Mouse (Mus musculus) NIH3T3 (cell line): ENCODE data around the gene Cfap77.

Experiments
- DNase-seq: peaks from one replicate; pipeline ENCODE4 v3.0.0-alpha.2; 2012; ENCODE audit warnings: low read depth

Cfap77 gene

DNA sequence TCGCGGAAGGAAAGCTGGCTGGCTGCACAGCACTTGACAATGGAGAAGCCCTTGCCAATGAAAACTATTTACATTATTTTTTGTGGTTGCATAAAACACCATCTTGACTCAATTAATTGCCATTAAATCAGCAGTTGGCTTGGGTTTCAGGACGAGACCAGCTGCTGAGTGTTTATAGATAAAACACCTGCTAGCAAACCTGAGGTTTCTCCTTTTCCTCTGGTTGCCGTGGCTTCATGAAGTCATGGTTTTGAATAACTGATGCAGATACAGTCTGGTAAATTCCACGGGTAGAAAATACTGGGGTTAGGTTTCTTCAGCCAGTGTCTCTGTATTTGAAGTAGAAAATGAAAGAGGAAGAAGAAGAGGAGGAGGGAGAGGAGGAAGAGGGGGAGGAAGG, 2.9 kb downstream of the Cfap77 start:
- peak; percentile 48 for DNase-seq

DNA sequence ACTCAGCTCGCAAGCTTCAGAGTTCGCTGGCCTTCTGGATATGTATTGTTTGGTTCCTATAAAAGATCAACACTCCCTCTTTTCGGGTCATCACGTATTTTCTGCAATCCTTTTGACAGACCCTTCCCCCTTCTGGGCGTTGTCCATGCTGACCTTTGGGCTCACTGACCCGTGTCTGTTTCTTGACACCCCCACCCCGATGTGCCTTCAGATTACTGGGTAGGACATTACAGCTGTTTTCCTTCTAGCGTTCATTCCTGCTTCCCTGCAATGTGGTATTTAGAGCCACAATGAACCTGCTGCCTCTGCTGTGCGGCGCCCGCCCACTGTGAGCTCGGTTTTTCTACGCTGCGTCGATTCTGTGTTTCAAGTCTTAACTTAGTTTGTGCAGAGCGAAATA, 8.7 kb downstream of the Cfap77 start:
- DNase-seq: no peak

DNA sequence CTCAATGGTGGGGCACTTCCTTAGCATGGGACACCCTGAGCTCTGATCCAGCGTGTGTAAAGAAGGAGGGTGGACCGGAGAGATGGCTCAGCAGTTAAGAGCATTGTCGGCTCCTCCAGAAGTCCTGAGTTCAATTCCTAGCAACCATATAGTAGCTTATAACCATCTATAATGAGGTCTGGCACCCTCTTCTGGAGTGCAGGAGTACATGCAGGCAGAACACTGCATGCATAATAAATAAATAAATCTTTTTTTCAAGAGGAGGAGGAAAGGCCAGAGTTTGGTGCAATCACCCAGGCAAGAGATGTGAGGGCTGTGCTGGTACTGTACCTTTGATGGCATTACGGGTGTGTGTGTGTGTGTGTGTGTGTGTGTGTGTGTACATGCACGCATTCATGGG, 12.7 kb downstream of the Cfap77 start:
- DNase-seq: no peak

DNA sequence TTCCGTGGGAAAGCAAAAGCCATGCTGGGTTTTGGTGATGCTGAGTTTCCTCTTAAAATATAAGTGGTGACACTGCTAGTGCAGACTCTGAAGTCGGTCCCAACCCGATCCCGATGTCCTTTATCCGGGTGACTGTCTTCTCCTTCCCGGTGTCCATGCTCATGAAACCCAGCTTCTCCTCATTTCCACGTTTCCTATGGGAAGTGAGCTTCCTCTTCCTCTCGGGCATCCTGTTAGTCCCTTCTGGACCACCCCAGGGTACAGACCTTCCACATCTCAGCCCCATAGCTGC, 13.4 kb downstream of the Cfap77 start:
- no peak for DNase-seq

DNA sequence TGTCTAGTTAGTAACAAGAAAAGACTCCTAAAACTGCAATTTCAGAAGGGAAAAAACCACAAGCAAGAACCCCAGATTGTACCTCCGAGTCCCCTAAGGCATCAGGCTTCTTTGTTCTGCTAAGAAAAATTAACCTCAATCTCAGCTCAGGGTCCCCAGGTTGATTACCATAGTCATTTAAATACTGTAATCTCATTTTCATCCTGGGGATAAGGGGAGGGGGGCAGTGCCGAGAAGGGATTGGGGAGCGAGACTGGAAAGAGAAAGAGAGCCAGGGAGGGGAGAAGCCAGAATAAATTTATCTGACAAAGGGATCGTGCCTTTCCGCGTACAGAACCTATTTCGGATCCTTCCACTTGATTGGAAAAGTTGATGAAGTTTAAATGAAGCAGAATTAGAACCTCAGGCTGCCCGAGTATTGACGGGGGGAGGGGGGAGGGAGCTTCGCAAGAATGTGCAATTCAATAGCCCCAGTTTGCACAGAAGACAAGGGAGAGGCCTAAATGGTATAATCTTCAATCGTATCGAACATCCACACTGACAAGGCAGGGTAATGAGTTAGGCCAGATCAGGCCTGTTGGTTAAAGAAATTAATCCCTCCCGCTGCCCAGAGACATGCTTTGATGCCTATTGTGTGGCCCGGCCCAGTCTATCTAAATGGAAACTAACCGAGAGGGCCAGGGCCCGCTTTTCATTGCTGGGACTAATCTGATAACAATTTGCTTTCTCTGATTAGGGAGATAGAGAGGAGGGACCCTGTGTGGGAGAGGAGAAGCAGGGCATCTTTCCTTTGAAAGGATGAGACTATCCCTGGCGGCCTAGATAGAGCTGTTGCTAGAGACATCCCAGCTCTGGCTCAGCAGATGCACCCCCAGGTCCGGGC, 14.0 kb downstream of the Cfap77 start:
- no peak for DNase-seq

DNA sequence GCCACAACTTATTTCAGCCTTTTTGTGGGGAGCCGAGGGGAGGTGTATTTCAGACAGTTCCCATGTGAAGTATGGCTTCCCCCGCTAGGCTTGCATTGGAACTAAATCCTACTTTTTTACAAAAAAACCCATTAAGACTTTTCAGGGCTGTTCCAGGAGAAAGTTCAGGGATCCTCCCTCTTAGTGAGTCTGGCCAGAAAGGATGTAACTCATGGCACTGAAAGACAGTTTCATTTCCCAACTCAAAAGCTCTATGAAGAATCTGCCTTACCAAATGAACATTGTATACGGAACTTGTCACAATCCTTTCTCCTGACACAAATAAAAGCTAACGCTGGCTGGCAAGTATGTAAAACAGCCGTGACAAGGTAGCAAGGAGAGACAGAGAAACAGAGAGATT, 15.1 kb downstream of the Cfap77 start:
- no peak for DNase-seq

DNA sequence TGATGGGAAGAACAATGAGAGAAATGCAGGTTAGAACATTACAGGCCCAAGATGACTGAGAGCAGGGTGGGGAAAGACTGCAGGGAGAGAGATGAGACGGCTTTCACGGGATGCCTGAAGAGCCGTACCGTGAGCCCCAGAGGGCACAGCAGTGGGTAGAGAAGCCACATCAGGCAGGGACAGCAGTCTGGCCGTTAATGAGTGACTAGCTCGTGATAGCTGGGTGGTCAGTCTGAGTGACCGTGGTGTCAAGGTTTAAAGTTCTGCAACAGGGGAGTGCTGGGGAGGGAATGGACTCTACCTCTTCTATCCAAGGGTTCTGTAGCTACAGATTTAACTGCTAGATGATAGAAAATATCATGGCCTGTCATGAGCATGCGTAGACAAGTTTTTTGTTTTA, 19.2 kb downstream of the Cfap77 start:
- DNase-seq: no peak

DNA sequence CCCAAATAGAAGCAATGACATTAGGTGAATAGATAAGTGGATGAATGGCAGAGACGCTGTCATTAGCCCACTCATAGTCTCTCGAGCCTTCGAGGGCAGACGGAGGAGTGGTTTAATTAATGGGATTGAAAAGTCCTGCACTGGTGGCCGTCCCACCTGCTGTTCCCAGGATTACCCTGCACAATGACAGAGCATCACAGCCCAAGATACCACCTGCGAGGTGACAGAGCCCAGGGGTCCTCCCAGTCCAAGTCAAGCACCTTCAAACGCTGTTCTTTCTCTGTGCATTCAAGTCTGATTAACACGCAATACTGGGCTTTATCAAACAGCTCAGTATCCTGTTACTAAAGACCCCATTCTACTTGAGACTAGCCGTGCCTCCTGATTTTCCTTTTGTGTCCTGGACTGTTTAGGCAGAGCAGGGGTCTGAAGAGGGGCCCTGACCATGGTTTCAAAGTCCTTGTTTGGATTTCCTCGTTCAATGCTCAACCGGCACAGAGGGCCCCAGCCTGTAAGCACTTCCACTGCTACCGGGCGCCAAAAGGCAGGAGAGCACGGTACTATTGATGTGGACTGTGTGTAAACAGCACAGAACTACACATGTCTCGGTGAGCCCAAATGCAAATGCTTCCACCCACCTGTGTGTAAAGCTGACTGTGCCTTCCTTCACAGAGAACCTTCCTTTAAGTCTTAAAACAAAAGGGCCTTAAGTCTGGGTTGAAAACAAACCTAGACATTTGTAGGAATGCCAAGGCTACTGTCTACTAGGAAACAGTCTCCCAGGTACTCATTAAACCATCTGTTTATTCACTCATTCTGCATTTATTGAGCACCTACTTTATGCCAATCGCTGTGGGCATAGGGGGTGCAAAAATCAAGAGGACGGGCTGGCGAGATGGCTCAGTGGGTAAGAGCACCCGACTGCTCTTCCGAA, 20.1 kb downstream of the Cfap77 start:
- no peak for DNase-seq

DNA sequence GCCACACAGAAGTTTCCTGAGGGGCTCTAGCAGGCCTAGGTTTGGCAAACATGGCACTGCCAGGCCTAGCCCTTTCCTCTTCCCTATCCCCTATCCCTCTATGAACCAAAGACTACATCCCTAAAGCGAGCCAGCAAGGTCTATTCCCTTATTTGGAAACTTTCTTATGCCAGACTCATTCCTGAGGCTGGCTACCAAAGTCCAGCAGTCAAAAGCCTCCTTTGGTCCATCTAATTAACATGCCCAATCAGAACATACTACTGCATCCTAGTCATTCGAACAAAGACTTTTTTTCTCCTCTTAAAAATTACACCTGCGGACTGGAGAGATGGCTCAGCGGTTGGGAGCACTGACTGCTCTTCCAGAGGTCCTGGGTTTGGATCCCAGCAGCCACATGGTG, 22.9 kb downstream of the Cfap77 start:
- no peak for DNase-seq

DNA sequence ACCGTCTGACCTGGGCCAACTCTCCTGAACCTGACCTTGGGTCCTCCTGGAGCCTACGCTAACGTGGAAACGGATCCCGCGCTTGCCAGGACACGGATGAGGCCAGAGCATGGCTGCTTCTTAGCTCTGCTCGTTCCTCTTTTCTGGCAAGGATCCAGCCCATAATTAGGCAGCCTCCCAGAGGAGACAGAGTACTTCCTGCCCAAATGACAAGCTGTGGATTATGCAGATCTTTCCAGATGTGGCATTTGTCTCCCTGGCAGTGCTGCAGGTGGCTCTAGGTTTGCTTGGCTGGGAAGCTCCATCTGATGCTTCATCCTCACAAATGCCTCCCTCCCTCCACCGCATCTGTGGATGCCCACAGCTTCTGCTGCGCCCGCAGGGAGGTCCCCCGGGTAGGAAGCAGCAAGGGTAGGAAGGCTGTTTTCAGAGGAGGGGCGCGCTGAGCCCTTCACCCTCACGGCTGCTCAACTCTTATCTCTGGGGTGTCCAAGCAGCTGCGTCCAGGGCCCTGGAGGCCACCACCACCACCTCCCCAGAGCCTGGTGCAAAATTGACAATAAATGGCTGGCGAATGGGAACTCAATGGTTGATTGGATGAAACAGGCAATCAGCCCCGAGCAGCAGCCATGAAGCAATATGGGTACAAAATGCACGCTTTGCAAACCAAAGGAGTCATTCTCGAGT, 24.7 kb downstream of the Cfap77 start:
- no peak for DNase-seq

DNA sequence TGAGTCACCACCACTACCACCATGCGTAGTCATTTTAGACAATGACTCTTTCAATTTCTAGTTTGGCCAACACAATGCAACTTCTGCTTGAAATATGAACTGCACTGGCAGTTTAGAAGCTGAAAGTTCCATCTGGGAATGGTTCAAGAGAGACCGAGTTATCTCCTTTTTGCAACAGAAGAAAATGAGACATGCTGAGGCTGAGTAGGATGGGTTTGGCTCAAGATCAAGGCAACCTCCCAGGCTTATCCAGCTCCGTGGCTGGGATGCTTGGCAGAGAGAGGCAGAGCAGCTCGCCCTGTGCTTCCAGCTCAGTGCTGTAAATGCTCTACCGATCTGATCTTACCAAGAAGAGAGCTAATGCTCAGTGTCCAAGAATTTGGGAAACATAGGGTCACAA, 29.6 kb downstream of the Cfap77 start:
- DNase-seq: peak; percentile 60

DNA sequence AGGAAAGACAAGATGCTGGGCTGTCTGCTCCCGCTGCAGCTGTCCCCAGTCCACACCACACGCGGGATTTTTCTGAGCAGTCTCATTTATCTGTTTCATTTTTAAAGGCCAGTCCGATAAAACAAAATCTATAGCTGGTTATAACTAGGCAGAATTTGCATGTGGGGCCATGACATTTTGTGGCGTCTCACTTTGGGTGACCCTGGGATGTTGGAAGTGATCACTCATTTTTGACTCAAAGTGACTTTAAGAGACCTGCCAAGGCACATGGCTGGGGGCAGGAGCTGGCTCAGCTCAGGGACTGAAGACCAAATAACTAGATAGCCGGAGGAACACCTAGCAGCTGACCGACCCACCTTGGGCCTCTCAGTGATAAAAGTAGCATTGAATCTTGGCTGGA, 31.9 kb downstream of the Cfap77 start:
- DNase-seq: no peak

DNA sequence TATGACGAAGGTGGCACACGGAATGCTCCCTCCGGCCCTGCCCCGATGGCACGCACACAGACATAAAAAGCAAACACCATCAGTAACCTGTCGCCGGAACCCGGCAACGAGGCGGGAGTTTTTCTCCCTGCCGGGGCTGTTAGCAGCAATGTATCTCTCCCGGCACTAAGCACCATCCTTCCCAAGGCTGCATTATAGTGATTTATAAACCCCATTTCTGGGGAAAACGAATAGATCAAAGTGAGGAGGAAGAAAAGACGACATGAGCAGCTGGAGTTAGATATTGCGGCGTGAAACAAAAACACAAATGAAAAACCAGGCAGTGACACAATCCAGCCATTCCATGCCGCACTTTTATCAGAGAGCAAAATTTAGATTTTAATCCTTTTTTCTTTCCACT, 33.8 kb downstream of the Cfap77 start:
- no peak for DNase-seq

DNA sequence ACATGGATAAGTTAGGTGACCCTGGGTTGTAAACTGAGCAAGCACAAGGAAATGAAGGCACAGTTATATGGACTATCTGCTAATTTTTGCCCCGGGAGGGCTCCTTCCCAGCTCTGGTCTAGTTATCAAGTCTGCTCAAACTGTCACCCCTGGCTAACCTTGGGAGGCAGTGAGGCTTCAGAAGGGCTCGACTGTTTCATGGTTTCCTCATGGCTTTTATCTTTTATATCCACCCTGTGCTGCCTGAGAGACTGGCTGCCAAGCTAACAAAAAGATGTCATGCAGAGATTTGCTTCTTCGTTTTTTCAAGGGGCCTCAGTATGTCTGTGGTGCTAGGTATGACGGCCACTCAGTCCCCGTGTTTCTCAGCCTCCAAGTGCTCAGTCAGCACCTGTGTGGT, 36.2 kb downstream of the Cfap77 start:
- DNase-seq: no peak

DNA sequence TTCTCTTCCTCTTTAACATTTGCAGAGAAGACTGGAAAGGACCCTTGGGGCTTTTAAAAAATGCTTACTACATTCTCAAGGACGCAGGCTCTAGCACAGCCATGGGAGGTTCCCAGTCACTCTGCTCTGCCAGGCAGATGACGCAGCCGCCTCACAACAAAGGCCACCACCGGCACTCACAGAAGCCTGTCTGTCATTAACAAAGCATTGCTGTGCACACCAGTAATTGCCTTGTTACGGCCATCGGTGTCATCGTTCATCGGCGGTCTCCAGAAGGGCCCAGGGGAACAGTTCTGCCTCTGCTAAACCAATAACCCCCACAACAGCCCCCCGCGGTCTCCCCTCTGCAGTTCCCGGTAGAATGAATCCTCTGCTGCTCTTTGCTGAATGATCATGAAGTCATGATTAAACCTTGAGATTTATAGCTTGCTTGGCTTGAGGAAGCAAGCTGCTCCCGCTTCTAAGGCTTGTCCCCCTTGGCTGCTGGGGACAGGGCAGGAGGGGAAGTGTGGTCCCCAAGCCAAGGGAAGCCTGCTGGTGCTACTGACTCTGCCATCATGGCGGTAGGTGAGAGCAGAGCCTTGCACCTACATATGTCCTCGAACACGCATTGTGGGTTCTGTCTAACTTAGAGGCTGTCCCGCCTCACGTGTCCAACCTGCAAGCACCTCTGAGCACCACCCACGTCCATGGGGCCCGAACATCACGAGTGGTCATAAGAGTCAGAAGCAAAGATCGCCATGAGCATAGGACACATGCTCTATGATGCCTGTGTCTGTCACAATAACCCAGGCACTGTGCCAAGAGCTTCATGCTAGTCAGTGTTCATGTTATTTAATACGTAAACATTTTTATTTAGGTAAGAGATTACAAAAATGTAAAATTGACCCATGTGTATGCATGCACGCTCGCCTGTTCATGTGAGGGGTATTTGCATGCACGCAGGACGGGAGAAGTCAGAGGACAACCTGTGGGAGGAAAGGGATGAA, 38.0 kb downstream of the Cfap77 start:
- peak; percentile 15 for DNase-seq

DNA sequence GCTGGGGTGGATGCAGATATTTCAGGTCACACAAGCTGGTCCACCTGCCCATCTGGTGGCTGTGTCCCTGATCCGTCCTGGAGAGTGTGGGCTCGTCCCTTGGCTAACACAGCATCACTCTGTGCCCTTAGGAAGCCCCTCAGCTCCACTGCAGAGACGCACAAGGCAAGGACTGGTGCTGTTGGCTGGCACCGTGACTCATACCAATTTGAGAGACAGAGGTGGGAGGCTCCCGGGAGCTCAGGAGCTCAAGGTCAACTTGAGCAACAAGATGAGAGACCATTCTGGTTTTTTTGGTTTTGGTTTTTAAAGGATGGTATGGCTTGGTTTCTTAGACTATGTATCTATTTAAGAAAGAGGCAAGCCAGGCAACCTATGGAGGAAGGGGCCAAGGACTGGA, 42.3 kb downstream of the Cfap77 start:
- DNase-seq: no peak

DNA sequence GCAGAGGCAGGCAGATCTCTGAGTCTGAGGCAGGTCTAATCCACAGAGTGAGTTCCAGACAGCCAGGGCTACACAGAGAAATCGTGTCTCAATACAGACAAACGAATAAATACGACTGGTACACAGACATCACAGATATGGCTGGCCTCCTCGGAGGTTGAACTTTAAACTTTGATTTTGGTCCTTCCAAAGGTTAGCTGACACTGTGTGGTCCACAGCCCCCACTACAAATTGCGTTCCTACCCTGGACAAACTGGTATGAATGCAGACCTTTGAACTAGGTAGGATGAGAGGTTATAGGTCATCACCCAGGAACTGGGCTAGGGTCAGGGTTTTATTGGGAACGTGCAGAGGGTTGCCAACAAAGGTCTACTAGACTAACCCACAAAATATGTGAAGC, 47.2 kb downstream of the Cfap77 start:
- no peak for DNase-seq

DNA sequence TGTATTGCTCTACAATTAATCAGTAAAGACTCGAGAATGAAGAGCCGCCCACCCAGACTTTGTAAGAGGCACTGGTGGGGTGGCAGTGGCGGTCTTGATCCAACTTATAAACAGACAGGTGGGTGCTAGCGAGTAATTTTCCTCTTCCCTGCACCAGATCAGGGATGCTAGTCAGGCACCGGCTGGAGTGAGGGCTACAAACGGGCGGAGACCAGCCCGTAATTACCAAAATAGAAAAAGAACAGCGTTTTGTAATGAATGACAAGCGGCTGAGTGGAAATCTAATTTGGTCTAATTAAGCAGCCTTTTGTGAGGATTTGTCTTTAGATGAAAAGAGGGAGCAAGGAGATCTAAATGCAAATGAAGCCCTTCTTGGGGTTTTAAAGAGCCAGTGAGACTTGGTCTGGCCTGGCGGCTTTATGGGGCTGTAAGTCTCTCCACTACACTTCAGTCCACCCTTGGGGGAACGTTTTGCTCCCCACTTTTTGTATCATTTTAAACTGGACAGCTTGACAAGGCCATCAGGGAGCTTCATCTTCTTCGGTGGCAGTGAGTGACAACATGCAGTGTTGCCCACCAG, 48.3 kb downstream of the Cfap77 start:
- no peak for DNase-seq

DNA sequence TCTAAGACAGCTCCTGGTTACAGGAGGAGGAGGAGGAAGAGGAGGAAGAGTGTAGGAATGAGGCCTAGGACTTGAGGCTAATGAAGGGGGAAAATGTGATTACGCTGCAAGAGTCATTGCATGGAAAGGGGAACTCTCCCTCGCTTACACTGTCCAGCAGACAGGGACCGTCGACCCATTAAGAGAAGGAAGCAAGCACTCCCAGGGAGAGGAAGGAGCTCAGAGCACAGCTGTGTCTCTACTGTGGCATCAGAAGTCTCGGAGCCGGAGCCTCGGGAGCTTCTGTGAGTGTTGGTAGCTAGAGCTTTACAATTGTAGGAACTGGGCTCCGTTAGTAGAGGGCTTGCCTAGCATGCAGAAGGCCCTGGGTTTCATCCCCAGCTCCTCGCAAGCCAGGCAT, 50.8 kb downstream of the Cfap77 start:
- DNase-seq: no peak

DNA sequence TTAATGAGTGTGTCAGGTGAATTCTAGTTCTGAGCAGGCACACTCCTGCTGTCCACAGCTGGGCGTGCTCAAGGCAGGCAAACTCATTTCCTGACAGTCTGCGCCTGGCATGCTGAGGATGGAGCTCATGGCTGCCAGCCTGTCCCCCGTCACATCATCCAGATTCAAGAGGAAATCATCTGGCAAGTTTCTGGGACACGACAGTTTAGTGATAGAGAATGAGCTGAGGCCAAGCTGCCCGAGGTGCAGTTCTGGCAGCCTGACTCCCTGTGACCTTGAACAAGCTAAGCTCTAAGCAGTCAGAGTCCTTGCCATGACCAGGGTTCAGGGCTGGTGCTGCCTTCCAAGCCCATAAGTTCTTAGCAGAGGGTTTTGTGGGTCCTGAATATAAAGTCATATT, 56.6 kb downstream of the Cfap77 start:
- DNase-seq: no peak

DNA sequence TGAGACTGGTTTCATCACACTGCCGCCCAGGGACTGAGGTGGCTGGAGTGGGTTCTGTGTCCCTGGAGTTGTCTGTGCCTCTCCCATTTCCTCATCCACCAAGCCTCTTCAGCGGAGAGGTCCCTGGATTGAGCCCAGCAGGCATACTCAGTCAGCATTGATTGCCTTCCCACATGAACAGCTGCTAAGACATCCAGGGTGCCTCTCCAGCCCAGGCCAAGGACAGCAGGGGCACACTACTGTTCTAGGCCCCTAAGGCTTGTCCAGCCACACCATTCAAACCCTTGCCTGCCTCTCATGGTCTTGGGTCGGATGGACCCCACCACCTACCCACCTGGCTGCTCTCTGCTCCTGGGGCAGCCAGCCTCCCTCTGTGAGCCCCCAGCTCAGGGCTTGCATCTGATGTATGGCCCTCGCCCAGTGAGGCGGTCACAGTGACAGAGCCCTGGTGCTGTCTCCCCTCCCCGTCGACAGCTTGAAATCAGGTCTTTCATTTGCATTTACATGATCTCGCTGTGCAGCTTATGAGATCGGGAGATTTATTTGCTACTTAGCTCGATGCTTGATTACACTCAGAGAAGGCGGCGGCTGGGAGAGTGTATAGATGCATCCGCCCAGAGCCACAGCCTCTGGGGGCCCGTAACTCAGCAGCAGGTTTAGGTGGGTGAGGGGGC, 57.6 kb downstream of the Cfap77 start:
- DNase-seq: no peak
